Mouse (Mus musculus) ES-Bruce4 (cell line): ENCODE measurements around the gene Ano6.

Experiments used
- CTCF ChIP-seq: IDR thresholded peaks from one replicate; pipeline ENCODE4 v1.8.1; 2011; ENCODE audit warnings: low read depth, low read length
- EP300 ChIP-seq: IDR thresholded peaks from 2 replicates; pipeline ENCODE4 v1.6.1; 2011; ENCODE audit warnings: low read depth, low read length; ENCODE audit not compliant: insufficient read depth
- POLR2A ChIP-seq: IDR thresholded peaks from one replicate; pipeline ENCODE4 v1.8.1; 2011; ENCODE audit warnings: low read length; ENCODE audit not compliant: insufficient read depth

DNA sequence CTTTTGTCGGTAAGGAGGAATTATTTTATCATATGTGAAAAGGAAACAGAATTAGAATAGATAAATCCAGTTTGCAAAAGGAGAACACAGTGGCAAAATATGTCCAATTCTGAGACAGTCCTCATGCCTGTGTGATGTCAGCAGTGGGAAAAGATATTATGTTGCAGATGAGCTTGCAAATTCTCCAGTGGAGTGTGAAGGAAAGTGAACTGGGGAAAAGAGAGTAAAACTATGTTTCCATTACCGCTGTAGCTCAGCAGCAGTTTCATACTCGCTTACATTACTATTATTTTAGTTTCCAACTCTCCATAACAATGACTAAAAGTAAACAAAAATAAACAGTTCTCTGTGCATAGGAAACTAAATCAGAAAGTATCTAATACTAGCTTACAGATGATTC lies 229.8 kb downstream of the Ano6 start:
- TF ChIP-seq POLR2A (no peak), CTCF (no peak), EP300 (no peak)
